Mouse (Mus musculus) intestine, postnatal 0 days (tissue): ENCODE measurements around the gene Stim1. TPM values are rescaled to one million over a fixed set of nuclear protein-coding genes. Genes with fewer than 3 reads are reported as not detected.

Experiments used
- ATAC-seq: fragments of 200-750 bp; cut with Nextera tagmentation; 2 replicates; pipeline ENCODE4 v1.8.0; 2017; ENCODE audit warnings: mild to moderate bottlenecking, moderate TSS enrichment, moderate library complexity
- H3K27ac ChIP-seq: fragments of 300-500 bp; sonication (generic); 2 replicates; pipeline ENCODE4 v1.5.1; 2014; ENCODE audit warnings: mild to moderate bottlenecking, low read depth, low read length, moderate library complexity
- H3K27me3 ChIP-seq: fragments of 300-500 bp; sonication (generic); replicated peaks from 2 replicates; pipeline ENCODE4 v1.6.1; 2014; ENCODE audit warnings: low read length, mixed read lengths; ENCODE audit not compliant: control insufficient read depth, insufficient read depth
- H3K36me3 ChIP-seq: fragments of 300-500 bp; sonication (generic); 2 replicates; pipeline ENCODE4 v1.6.1; 2014; ENCODE audit warnings: mild to moderate bottlenecking, moderate library complexity; ENCODE audit not compliant: control insufficient read depth, insufficient read depth
- H3K4me1 ChIP-seq: fragments of 300-500 bp; sonication (generic); replicated peaks from 2 replicates; pipeline ENCODE4 v1.6.1; 2014; ENCODE audit warnings: antibody characterized with exemption, low read length, mixed read lengths; ENCODE audit not compliant: control insufficient read depth, insufficient read depth
- H3K4me2 ChIP-seq: fragments of 300-500 bp; sonication (generic); replicated peaks from 2 replicates; pipeline ENCODE4 v1.6.1; 2014; ENCODE audit warnings: low read depth, mild to moderate bottlenecking, moderate library complexity
- H3K4me3 ChIP-seq: fragments of 300-500 bp; sonication (generic); 2 replicates; pipeline ENCODE4 v1.5.1; 2014; ENCODE audit warnings: low read depth, low read length
- H3K9ac ChIP-seq: fragments of 300-500 bp; sonication (generic); 2 replicates; pipeline ENCODE4 v1.6.1; 2014; ENCODE audit warnings: mild to moderate bottlenecking, low read depth, low read length
- H3K9me3 ChIP-seq: fragments of 300-500 bp; sonication (generic); 2 replicates; pipeline ENCODE4 v1.6.1; 2016; ENCODE audit warnings: mixed run types; ENCODE audit not compliant: control insufficient read depth
- CTCF ChIP-seq: sonication (generic); IDR thresholded peaks from 2 replicates; pipeline ENCODE4 v1.5.1; 2016; ENCODE audit warnings: low read depth, mild to moderate bottlenecking, control low read depth, antibody characterized with exemption, moderate library complexity
- WGBS: fragments of 180-500 bp; shearing (Covaris S2); extraction: QIAGEN DNeasy Blood & Tissue Kit; methylation state at CpG from one replicate; pipeline ENCODE4 v1.1.7; 2014; 5-methylcytosine and 5-hydroxymethylcytosine counted together
- polyA plus RNA-seq: library from polyadenylated mRNA; unstranded; fragments of >200 nt; fragmentation: Nextera tagmentation; extraction: Ambion mirVana; gene quantifications from 2 replicates; pipeline ENCODE4 v1.2.1, GENCODE M21; 2015

Stim1 gene
- polyA plus RNA-seq, 1 experiment from 2014 or later: 13.0 TPM

DNA sequence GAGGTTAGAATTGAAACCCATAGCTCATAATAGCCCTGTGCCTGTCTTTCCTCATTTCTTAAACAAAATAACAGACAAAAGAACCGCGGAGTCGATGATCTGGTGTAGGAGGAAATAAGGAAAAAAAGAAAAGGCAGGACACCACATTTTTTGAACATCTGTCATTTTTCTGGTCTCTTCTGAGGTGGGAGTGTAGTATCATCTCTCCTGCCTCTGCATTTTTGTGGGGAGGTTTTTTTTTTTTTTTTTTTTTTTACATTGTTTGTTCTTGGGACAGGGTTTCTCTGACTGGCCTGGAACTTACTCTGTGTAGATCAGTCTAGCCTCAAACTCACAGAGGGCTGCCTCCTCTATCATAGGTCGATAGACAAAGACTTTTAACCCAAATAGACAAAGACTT lies 174.8 kb downstream of the Stim1 start:
- peak overlapping the region; percentile 79 for H3K4me3 ChIP-seq
- 0% methylated on average over 4 of the region's 4 CpGs for WGBS
- no peak overlapping the region for H3K27ac ChIP-seq
- no peaks in the 10 kb centered on the region for H3K9me3 ChIP-seq
- no peak for ATAC-seq
- peak overlapping the region; percentile 82 for H3K4me2 ChIP-seq
- H3K36me3 ChIP-seq: 0 out of 2 replicates have a peak, but pooled peaks cover 12% of the 10 kb centered on the region
- H3K4me1 ChIP-seq: peaks cover 3% of the 10 kb centered on the region; the same call in 1 of the 2 replicates
- TF ChIP-seq CTCF: no peak
- peak overlapping the region; percentile 80 for H3K9ac ChIP-seq
- no peaks in the 10 kb centered on the region for H3K27me3 ChIP-seq

DNA sequence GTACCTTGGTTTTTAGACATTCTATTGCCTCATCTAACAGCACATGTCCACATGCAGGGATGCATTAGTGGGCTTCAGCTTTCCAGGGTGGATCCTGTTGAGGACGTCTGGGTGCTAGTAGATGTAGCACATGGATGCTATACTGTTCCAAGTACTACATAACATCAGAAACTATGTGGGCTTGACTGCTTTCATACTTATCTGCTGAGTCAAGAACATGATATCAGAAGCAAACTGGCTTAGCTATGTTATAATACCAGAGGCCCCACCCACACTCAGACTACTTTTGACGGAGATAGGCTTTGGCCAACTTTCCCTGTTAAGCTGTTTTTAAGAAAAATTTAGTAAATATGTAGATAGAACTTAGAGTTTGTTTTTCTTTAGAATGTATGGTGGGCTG lies 176.7 kb downstream of the Stim1 start:
- peaks cover 20% of the 10 kb centered on the region for H3K36me3 ChIP-seq
- H3K4me2 ChIP-seq: no peak overlapping the region
- H3K9ac ChIP-seq: no peak overlapping the region
- H3K4me1 ChIP-seq: peaks cover 3% of the 10 kb centered on the region; the same call in 1 of the 2 replicates
- H3K4me3 ChIP-seq: no peak overlapping the region
- H3K27me3 ChIP-seq: no peaks in the 10 kb centered on the region
- ATAC-seq: no peak
- H3K9me3 ChIP-seq: no peaks in the 10 kb centered on the region
- no peak overlapping the region for H3K27ac ChIP-seq
- TF ChIP-seq CTCF: no peak
- WGBS: 51% methylated on average over 2 of the region's 2 CpGs

DNA sequence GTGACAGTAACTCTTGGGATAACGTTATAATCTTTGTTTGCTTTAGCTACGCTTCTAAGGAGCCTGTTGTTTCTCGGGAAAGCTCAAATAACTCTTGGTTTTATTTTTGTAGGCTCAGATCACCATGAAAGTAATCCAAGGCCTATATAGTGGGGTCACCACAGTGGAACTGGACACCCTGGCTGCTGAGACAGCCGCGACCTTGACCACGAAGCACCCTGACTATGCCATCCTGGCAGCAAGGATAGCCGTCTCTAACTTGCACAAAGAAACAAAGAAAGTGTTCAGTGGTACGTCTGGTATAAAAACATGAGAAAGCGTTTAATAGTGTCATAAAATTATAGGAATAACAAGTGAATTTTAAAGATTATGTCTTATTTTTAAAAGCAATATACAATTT lies 178.8 kb downstream of the Stim1 start:
- no peak overlapping the region for H3K4me2 ChIP-seq
- H3K27ac ChIP-seq: no peak overlapping the region
- no peak for TF ChIP-seq CTCF
- peaks cover 34% of the 10 kb centered on the region for H3K36me3 ChIP-seq
- 89% methylated on average over 9 of the region's 9 CpGs for WGBS
- ATAC-seq: no peak
- H3K4me3 ChIP-seq: no peak overlapping the region
- peaks cover 3% of the 10 kb centered on the region; the same call in 1 of the 2 replicates for H3K4me1 ChIP-seq
- no peaks in the 10 kb centered on the region for H3K9me3 ChIP-seq
- H3K27me3 ChIP-seq: no peaks in the 10 kb centered on the region
- no peak overlapping the region for H3K9ac ChIP-seq

DNA sequence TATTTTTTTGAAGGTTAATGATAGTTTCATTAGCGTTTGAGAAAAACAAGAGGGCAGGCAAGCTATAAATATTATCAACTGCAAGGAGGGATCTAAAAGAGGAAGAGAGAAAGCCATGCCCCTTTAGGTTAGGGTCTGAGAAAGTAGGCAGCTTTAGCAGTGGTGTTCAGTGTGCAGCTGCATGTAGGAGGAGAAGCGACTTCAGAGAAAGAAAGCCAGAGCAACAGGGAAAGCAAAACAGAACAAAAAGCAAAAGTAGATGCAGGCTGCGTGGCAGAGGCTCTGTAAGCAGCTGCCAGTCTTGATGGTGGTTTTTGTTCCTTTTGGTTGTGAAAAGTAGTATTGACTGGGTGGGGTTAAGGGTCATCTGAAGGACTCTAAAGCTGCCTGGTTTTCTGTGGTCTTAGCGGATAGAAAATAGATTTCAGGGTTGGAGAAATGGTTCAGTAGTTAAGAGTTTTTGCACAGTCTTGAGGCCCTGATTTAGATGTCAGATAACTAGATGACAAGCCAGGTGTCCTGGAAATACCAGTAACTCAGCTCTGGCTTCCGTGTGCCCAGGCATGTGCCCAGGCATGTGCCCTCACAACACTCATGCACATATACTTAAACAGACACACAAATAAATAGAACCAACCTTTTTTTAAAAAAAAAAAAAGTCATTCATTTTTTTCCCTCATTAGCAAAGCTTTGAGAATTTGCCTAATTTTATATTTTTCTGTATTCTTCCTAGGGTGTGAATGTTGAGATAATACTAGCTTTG lies 191.2 kb downstream of the Stim1 start:
- H3K27me3 ChIP-seq: no peaks in the 10 kb centered on the region
- H3K4me3 ChIP-seq: no peak overlapping the region
- H3K36me3 ChIP-seq: peaks cover 54% of the 10 kb centered on the region
- H3K9ac ChIP-seq: no peak overlapping the region
- ATAC-seq: no peak
- TF ChIP-seq CTCF: no peak
- H3K4me2 ChIP-seq: no peak overlapping the region
- no peaks in the 10 kb centered on the region for H3K4me1 ChIP-seq
- no peaks in the 10 kb centered on the region for H3K9me3 ChIP-seq
- WGBS: 88% methylated on average over 5 of the region's 5 CpGs
- H3K27ac ChIP-seq: no peak overlapping the region

DNA sequence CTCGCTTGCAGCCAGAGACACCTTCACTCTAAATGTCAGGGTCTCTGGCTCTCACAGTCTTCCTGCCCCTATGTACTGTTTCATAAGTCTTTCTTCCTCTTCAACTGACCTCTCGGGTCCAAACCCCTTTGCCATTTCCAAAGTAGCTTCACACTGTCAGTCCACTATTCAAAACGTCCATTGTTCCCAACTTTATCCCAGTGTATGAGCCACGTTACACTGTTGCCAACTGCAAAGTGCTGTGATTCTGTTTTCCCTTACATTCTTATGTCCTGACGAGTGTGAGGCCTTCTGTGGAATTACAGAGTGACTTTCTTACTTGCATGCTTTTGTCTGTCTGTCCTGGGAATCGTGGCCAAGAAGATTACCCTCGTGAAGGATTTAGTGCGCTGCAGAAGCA lies 200.0 kb downstream of the Stim1 start:
- H3K4me2 ChIP-seq: no peak overlapping the region
- 91% methylated on average over 8 of the region's 8 CpGs for WGBS
- H3K4me3 ChIP-seq: no peak overlapping the region
- peaks cover 59% of the 10 kb centered on the region for H3K36me3 ChIP-seq
- no peak for ATAC-seq
- H3K9me3 ChIP-seq: no peaks in the 10 kb centered on the region
- H3K27ac ChIP-seq: no peak overlapping the region
- H3K9ac ChIP-seq: no peak overlapping the region
- no peaks in the 10 kb centered on the region for H3K4me1 ChIP-seq
- no peak for TF ChIP-seq CTCF
- H3K27me3 ChIP-seq: no peaks in the 10 kb centered on the region

DNA sequence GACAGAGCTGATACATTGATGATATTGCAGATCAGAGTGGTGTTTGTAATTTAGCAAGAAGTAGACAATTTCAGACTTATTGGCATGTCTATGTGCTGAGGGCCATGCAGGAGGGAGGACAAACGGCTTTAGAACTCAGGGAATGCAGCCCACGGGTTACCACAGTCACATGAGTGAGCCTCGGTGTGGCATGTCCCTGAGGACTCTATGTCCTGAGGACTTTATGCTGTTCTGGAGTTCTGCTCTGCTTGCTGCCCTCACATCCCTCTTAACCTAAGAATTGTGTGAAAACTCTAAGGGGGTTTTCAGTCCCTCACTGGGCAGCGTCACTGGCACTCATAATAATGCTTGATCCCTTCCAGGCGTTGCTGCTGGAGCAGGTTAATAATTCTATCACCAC lies 205.1 kb downstream of the Stim1 start:
- no peak for ATAC-seq

More for the DNA sequence above, 205.1 kb downstream of the Stim1 start:
- Histone ChIP-seq H3K27me3 (no peaks in the 10 kb centered on the region), H3K4me3 (no peak overlapping the region), H3K4me2 (no peak overlapping the region), H3K36me3 (peaks cover 20% of the 10 kb centered on the region), H3K9ac (no peak overlapping the region), H3K9me3 (no peaks in the 10 kb centered on the region), H3K4me1 (no peaks in the 10 kb centered on the region), H3K27ac (no peak overlapping the region)
- TF ChIP-seq CTCF: no peak
- 44% methylated on average over 5 of the region's 5 CpGs for WGBS
